Mouse (Mus musculus): ENCODE measurements at regions not wholly inside any gene's neighbourhood (a gene's known extent, or its start where the extent isn't known, plus 50 kb on each side); places are given as distances from the start of the nearest gene placed in this dataset.

DNA sequence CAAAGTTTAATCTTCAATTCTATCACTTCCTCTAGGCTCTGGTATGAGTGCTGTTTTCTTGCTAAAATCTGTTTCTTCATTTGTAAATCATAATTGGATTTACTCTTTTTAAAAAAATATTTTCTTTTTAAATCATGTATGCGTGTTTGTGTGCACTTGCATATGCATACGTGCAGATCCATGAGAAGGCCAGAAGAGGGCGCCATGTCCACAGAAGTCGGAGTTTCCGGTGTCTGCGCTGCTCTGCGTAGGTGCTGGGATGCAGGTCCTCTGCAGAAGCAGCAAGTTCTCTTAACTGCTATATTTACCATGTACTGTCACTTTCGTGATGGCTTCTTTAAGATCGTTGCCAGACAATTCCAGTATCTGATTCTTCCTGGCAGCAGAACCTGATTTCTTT lies 136.6 kb upstream of the Spin1 start:
- TF ChIP-seq CTCF (conservative IDR thresholded peaks at IDR 0.05; ENCODE audit: low read length) (peak; percentile 83), POU5F1 (IDR thresholded peaks at IDR 0.05; ENCODE audit: borderline replicate concordance, low read length) (no peak)
